Mouse (Mus musculus) ES-E14 (cell line): ENCODE results near the gene Il17ra.

Experiments used
- CHD2 ChIP-seq: IDR thresholded peaks from 2 replicates; pipeline ENCODE4 v1.6.1; 2014; ENCODE audit warnings: mild to moderate bottlenecking, low read depth, low read length, inconsistent platforms
- HCFC1 ChIP-seq: IDR thresholded peaks from 2 replicates; pipeline ENCODE4 v1.6.1; 2012; ENCODE audit warnings: low read length, inconsistent platforms, borderline replicate concordance; ENCODE audit not compliant: insufficient read depth
- MAFK ChIP-seq: IDR thresholded peaks from 2 replicates; pipeline ENCODE4 v1.6.1; 2014; ENCODE audit warnings: mild to moderate bottlenecking, low read depth, low read length, inconsistent platforms; ENCODE audit not compliant: insufficient read depth
- ZC3H11A ChIP-seq: IDR thresholded peaks from 2 replicates; pipeline ENCODE4 v1.6.1; 2012; ENCODE audit warnings: low read depth, mild to moderate bottlenecking, inconsistent platforms, low read length, borderline replicate concordance
- ZNF384 ChIP-seq: IDR thresholded peaks from 2 replicates; pipeline ENCODE4 v1.6.1; 2012; ENCODE audit warnings: low read depth, low read length, inconsistent platforms

DNA sequence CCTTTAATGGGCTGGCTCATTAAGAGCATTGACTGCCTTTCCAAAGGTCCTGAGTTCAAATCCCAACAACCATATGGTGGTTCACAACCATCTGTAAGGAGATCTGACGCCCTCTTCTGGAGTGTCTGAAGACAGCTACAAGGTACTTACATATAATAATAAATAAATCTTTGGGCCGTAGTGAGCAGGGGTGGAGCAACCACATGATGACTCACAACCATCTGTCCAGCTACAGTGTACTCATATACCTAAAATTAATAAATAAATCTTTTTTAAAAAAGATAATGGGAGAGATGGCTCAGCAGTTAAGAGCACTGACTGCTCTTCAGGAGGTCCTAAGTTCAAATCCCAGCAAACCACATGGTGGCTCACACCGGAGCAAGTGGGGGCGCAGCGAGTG lies 5.3 kb upstream of the Il17ra start:
- TF ChIP-seq ZC3H11A (no peak), CHD2 (no peak), MAFK (no peak), HCFC1 (no peak), ZNF384 (no peak)
